Mouse (Mus musculus): ENCODE results near the gene Trh.

Gene Trh

DNA sequence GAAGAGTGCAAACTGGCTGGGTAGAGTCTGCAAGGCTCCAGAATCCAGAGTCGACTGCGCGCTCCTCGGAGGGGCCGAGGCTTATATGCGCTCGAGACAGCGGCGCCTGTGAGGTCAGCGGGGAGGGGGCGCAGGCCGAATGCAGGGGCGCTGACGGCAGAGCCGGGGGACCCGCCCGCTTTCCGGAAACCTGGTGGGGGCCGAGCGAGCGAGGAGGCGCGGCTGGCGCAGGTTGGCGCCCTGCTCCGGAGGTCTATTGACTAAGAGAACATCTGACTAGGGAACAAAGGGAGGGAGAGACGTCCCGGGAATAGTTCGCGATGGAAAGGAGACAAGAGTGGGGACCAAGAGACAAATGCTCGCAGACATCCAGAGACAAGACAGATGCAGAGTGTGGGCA lies at the start of gene Trh:
Gene Trh (minus strand): TSS at position 60 of the 400 bp plus-strand sequence.
- no peak for TF ChIP-seq GATA4 (IDR thresholded peaks at IDR 0.05; ENCODE audit: insufficient replicate concordance, low read length)

DNA sequence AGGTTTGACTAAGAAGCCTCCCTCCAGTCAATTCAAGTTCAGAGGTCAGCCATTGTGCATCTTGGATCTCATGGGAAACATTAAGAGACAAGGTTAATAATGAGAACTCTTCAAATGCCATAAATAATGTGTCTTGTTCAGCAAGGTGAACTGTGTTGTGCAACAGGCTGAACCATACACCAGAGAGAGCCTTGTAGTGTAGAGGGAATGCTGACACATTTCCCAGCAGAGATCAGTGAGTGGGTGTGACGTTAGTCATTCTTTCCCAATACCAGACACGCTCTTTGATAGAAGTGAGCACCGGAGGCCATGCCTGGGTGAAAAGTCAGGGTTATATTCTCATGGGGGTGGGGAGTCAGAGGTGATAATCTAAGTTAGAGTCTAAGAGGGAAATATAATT lies 46.4 kb upstream of the Trh start:
- TF ChIP-seq GATA4 (IDR thresholded peaks at IDR 0.05; ENCODE audit: insufficient replicate concordance, low read length), result no peak

DNA sequence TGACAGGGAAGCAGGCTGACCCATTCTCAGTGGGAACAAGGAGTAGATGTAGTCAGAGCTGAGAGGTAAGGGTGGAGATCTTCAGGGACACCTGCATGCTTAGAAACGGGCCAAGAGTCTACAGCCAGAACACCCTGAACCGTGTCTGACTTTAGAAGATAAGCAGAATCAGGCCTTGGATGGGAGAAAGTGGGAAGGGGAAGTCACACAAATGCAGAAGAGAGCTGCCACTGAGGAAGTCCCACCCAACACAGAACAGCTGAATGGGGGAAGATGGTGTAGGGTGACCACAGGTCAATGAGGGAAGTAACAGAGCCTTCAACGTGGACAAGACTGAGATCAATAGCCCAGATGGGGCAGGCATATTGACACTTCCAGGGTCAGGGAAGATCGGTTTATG lies 42.4 kb upstream of the Trh start:
- no peak for TF ChIP-seq GATA4 (IDR thresholded peaks at IDR 0.05; ENCODE audit: insufficient replicate concordance, low read length)

DNA sequence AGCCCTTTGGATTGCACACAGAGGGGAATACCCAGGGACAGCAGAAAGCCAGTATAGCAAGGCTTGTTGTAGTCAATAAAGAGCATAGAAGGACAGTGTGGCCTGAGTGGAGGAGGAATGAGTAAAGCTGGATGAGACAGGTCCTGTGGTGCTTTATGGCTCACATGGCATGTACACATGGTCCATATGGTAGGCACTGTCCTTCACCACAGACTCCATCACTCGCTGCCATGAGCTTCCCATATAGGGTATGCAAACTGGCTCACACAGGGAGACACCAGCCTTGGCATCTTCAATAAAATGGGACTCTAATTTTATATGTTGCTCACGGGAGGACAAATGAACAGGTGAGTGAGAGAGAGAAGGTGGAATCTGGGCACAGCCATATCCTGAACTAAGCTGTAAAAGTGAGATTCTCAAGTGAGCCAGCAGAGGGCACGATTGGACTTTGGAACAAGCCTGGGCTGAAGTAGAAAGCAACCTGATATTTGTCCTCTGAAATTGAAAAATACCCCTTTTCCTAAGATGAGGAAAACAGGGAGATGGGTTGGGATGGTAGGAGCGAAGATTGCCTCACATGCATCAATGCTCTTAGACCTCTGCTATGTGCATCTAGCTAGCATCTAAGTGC lies 41.9 kb upstream of the Trh start:
- no peak for TF ChIP-seq GATA4 (IDR thresholded peaks at IDR 0.05; ENCODE audit: insufficient replicate concordance, low read length)

DNA sequence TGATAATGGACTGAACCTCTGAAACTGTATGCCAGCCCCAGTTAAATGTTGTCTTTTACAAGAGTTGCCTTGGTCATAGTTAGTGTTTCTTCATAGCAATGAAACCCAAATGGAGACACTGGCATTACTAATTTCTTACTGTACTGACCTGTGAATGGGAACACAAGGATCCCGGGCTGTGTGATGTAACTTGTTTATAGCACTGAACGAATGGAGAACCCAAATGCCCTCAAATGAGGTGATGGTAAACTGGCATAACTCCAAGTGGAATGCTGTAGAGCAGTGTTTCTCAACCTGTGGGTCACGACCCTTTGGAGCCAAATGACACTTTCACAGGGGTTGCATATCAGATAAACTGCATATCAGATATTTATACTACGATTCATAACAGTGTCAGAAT lies 41.1 kb upstream of the Trh start:
- no peak for TF ChIP-seq GATA4 (IDR thresholded peaks at IDR 0.05; ENCODE audit: insufficient replicate concordance, low read length)

DNA sequence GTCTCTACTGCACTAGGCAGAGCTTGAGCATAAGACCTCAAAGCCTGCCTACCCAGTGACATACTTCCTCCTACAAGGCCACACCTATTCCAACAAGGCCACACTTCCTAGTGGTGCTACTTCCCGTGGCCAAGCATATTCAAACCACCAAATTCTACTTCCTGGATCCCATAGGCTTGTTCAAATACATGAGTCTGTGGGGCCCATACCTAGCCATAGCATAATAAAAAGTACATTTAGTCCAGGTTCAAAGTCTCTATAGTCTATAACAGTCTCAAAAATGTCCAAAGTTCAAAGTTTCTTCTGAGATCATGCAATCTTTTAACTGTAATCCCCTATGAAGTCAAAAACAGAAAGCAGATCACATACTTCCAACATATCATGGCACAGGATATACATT lies 32.7 kb upstream of the Trh start:
- no peak for TF ChIP-seq GATA4 (IDR thresholded peaks at IDR 0.05; ENCODE audit: insufficient replicate concordance, low read length)

DNA sequence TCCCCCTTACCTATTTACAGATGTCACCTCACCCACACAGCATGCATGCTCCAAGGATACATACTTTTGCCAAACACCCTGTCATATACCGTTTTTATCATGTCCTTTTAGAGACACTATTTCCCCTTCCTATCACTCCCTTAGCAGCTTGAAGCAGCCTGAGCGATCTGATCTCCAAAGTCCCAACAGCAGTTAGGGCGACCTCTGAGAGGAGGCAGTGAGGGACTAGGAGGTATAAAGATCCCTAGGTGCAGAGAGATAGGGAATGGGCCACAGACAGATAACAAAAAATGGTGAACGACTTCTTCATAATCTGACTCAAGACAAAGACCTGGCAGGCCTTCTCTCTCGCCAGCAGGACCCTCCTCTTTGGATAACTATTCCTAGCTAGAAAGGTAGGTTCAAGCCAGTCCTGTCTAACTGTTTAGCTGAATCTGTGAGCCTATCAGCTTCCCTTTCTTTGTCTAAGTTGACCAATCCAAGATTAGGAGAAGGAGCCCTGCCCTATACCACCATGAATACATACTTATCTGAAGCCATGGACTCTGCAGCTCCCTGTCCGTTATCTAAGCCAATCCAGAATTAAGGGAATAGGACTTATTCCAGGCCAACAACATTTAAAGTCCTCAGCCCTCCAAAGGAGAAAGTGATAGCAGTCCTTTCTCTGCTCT lies 29.3 kb upstream of the Trh start:
- no peak for TF ChIP-seq GATA4 (IDR thresholded peaks at IDR 0.05; ENCODE audit: insufficient replicate concordance, low read length)

DNA sequence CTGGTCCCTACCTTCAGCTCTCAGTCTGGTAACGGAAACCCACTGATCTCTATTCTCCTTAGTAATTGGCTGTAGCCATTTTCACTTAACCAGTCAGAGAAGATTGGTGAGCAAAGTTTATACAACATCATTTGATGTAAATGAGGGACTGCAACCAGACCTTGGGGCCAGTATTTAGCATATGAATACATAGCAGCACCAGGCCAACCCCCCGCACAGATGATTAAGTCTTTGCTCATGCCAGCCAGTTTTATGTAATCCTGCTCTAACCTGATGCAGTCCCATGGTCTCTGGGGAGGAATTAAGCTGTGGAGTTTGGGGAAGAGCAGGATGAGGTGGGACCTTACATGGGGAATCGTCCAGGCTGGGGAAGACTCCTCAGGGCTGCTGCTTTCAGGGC lies 28.2 kb upstream of the Trh start:
- TF ChIP-seq GATA4 (IDR thresholded peaks at IDR 0.05; ENCODE audit: insufficient replicate concordance, low read length), result no peak

DNA sequence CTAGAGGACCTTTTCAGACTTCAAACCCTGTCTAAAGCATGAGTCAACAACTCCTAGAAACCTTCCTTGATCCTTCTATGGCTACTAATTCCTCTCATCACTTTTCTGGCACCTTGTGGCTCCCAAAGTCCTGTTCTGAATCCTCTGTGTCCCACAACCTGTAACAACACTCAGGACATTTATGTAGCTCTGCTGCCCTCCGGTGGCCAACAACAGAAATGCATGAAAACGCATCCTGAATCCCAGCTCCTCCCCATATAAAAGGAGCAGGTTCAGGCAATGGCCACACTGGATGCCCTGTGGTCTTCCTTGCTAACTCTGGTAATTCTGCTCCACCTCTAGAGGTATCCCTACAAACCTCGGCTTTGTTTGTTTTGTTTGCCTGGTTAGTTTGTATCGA lies 24.6 kb upstream of the Trh start:
- TF ChIP-seq GATA4 (IDR thresholded peaks at IDR 0.05; ENCODE audit: insufficient replicate concordance, low read length), result no peak

DNA sequence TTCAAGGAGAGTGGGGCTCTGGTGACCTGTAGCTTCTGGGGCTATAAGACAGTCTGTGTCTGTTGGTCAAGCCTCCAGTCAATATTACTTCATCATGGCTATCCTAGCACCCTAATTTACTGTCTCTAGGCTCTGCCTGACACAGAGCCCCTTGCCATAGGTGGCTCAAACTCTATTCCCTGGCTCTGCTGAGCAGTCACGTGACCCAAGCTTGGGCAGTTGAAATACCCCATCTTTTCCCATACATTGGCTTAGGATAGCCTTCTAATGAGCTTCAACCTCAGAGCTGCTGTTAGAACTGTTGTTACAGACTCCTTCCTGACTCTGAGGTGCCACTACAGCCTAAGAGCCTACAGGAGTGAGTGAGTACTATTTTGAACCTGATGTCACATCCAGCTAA lies 23.6 kb upstream of the Trh start:
- no peak for TF ChIP-seq GATA4 (IDR thresholded peaks at IDR 0.05; ENCODE audit: insufficient replicate concordance, low read length)

DNA sequence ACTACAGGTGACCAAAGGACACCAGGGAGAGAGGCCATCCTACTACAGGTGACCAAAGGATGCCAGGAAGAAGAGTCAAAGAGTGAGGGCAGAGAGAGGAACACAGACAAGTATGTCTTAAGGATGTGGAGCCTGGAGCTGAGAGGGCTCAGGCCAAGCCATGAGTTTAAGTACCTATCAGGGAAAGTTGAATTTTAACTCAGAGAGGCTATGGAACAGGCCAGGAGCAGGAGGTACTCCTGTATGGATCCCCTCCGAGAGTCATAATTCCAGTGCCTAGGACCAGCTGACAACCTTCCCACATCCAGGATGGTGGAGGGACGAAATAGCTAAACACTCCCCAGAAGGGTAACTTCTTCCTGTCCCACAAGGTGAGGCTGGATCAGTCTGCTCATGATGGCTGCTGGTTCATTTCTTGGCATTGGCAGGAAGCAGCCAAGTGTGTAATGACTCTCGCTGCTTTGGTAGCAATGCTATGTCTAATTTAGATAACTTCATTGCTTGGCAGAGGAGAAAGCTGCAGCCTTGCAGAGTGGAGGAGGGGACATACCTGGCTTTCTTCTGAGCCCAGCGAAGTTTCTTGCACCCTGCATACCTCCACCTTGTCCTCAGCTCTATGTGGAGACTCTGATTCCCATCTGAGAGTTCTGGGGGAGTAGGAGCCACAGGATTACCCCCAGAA lies 16.9 kb upstream of the Trh start:
- no peak for TF ChIP-seq GATA4 (IDR thresholded peaks at IDR 0.05; ENCODE audit: insufficient replicate concordance, low read length)

DNA sequence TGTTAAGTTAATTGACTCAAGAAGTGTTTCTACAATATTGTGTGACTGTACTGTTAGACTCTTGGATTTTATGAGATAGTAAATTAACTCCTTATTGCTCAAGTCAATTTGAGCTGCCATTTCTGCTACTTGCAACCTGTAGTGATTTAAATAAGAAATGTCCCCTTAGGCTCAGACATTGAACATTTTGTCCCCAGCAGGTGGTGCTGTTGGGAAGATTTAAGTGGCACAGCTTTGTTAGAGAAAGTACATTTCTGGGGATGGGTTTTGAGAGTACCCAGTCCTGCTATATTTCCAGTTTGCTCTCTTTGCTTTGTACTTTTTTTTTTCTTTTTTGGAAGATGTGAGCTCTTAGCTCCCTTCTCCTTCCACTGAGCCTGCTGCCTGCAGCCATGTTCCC lies 10.9 kb upstream of the Trh start:
- no peak for TF ChIP-seq GATA4 (IDR thresholded peaks at IDR 0.05; ENCODE audit: insufficient replicate concordance, low read length)

DNA sequence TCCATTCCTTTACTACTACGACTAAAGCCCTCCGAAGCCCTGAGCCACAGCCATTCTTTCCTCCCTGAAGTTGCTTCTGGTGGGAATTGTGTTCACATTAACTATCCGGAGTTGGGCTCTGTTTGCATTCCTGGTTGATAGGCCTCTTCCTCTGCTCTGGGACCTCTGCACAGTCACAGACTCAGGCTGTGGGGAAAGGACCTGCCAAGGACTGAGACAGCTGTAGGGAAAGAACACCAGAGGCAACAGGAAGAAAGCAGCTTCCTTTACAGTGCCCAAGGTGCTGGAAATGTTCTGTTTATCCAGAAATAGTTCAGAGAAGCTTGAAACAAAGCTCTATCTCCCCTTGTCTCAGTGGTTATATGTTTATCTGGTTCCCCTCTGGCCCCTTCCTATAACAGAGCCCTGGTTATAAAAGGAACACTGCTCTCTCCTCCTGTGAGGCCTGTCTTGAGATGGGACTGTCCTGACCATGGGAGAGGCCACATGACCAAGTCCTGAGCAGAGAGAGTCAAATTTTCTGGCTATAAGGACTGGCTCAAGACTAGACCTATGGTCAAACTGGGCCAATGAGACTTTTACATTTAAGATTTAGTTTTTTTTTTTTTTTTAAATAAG lies 8.9 kb upstream of the Trh start:
- no peak for TF ChIP-seq GATA4 (IDR thresholded peaks at IDR 0.05; ENCODE audit: insufficient replicate concordance, low read length)

DNA sequence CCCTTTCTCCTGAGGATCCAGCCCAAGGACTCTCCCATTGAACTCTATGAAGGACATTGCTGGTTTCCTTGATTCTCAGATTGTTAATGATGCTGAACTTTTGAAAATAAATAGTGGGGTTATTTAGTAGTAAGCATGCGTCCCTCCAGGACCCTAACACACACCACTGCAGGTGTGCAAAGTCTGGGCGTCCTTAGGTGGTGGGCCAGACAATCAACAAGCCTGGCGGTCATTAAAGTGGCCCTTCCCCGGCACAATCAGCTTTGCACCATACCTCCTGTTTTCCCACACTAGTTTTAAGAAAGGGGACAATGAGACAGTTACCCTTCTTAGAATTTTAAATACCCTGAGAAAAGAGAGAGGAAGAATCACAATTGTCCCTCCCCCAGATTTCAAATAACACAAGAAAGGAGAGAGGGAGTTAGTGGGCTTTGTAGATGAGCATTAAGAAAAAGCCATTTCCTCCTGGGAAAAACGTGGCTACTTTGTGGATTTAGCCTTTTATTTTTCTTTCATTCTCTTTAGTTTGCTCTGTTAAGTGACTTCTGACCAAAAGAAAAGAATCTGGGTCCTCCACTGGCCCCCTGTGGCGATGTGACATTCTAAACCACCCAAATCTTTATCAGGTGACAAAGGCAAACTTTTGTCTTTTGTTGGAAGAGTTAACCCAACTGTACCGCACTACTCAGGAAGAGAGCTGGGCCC lies 2.9 kb upstream of the Trh start:
- no peak for TF ChIP-seq GATA4 (IDR thresholded peaks at IDR 0.05; ENCODE audit: insufficient replicate concordance, low read length)

DNA sequence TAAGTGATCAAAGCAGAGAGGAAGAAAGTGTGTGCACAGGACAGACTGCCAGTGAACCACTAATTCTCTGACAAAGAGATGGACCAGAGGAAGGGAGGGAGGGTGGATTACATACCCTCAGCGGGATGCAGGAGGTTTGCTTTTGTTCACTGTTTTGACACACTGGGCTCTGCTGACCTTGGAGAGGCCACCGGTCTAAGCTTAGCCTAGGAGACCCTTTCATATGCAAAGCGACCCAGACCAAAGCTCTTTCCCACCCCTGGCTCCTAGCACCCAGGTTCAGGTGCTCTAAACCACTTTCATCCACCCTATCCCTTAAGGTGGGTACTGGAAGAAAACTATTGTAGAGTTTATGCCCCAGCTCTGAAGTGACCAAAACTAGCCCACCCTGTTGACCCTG lies 1.9 kb upstream of the Trh start:
- no peak for TF ChIP-seq GATA4 (IDR thresholded peaks at IDR 0.05; ENCODE audit: insufficient replicate concordance, low read length)

Measured in liver, adult (tissue).